ENCODE assay signal across 8 mouse cellular contexts in genomic region chr4:129742232-129743009, GRCm38 (mm10). TPM values are rescaled to one million over a fixed set of nuclear protein-coding genes. Genes with fewer than 3 reads are reported as not detected.
DNase-seq lines count a peak whose midpoint lies in the region; ATAC-seq and TF ChIP-seq lines count a peak whose summit lies in the region.

Gene Khdrbs1 (minus strand): TSS chr4:129742303.

- peaks cover 26% of the 10 kb centered on the region for H3K36me3 ChIP-seq in forebrain, embryonic 10.5 days (replicated peaks)
- H3K36me3 ChIP-seq in heart, embryonic 15.5 days: no peaks in the 10 kb centered on the region
- no peaks in the 10 kb centered on the region; the same call in 1 of the 2 replicates for H3K36me3 ChIP-seq in liver, embryonic 14.5 days (replicated peaks; ENCODE audit: control insufficient read depth, insufficient read depth, low read depth)
- no peaks in the 10 kb centered on the region for H3K36me3 ChIP-seq in neural tube, embryonic 11.5 days (ENCODE audit: control insufficient read depth, insufficient read depth, low read length)
- H3K36me3 ChIP-seq in stomach, postnatal 0 days (ENCODE audit: control insufficient read depth, insufficient read depth, low read length): no peaks in the 10 kb centered on the region

- peak; percentile 95 for ATAC-seq in heart, embryonic 15.5 days (replicated peaks; ENCODE audit: insufficient number of reproducible peaks, insufficient read depth, low FRiP score, low read depth)
- ATAC-seq in liver, embryonic 14.5 days (ENCODE audit: insufficient read depth): peak; percentile 92
- peak; percentile 91 for ATAC-seq in neural tube, embryonic 11.5 days (ENCODE audit: insufficient read depth, low FRiP score, low TSS enrichment)
- ATAC-seq in stomach, postnatal 0 days (ENCODE audit: low FRiP score, low TSS enrichment): peak; percentile 94

- peak; percentile 38; the same call in 1 of the 2 replicates for TF ChIP-seq EP300 in liver, embryonic 14.5 days (IDR thresholded peaks at IDR 0.05; ENCODE audit: low read depth)
- TF ChIP-seq EP300 in stomach, postnatal 0 days (optimal IDR thresholded peaks at IDR 0.05): peak; percentile 83

- H3K4me2 ChIP-seq in heart, embryonic 15.5 days: peak within 1 kb of the TSS; percentile 71
- H3K4me2 ChIP-seq in liver, embryonic 14.5 days (ENCODE audit: low read depth): peak within 1 kb of the TSS; percentile 98
- peak within 1 kb of the TSS; percentile 75 for H3K4me2 ChIP-seq in neural tube, embryonic 11.5 days (ENCODE audit: low read depth)
- H3K4me2 ChIP-seq in stomach, postnatal 0 days (replicated peaks; ENCODE audit: low read depth): peak within 1 kb of the TSS; percentile 66

- no peaks in the 10 kb centered on the region for H3K9me3 ChIP-seq in forebrain, embryonic 10.5 days
- no peaks in the 10 kb centered on the region for H3K9me3 ChIP-seq in heart, embryonic 15.5 days (replicated peaks)
- no peaks in the 10 kb centered on the region for H3K9me3 ChIP-seq in liver, embryonic 14.5 days (ENCODE audit: control insufficient read depth, low read length)
- no peaks in the 10 kb centered on the region for H3K9me3 ChIP-seq in neural tube, embryonic 11.5 days (ENCODE audit: control insufficient read depth, low read length)
- H3K9me3 ChIP-seq in stomach, postnatal 0 days (ENCODE audit: control insufficient read depth, low read length): no peaks in the 10 kb centered on the region

- peak within 1 kb of the TSS; percentile 99 for H3K27ac ChIP-seq in forebrain, embryonic 10.5 days
- peak within 1 kb of the TSS; percentile 99 for H3K27ac ChIP-seq in heart, embryonic 15.5 days
- H3K27ac ChIP-seq in liver, embryonic 14.5 days: peak within 1 kb of the TSS; percentile 78
- H3K27ac ChIP-seq in neural tube, embryonic 11.5 days (ENCODE audit: low read depth, low read length): peak within 1 kb of the TSS; percentile 99
- H3K27ac ChIP-seq in stomach, postnatal 0 days (replicated peaks): peak within 1 kb of the TSS; percentile 97

- H3K4me1 ChIP-seq in forebrain, embryonic 10.5 days: peaks cover 38% of the 10 kb centered on the region
- peaks cover 21% of the 10 kb centered on the region for H3K4me1 ChIP-seq in heart, embryonic 15.5 days (replicated peaks)
- peaks cover 13 to 15% of the 10 kb centered on the region in 2 experiments for H3K4me1 ChIP-seq in liver, embryonic 14.5 days (replicated peaks; ENCODE audit: control insufficient read depth in 2 of 2, insufficient read depth in 2 of 2, low read length in 1 of 2)
- H3K4me1 ChIP-seq in neural tube, embryonic 11.5 days (ENCODE audit: control insufficient read depth, insufficient read depth, low read length): peaks cover 11% of the 10 kb centered on the region
- H3K4me1 ChIP-seq in stomach, postnatal 0 days (replicated peaks; ENCODE audit: control insufficient read depth, insufficient read depth): no peaks in the 10 kb centered on the region

- H3K4me3 ChIP-seq in forebrain, embryonic 10.5 days: peak within 1 kb of the TSS; percentile 100
- H3K4me3 ChIP-seq in heart, embryonic 15.5 days: peak within 1 kb of the TSS; percentile 89
- peak within 1 kb of the TSS; percentile 92 to 95 for H3K4me3 ChIP-seq in liver, embryonic 14.5 days (ENCODE audit: insufficient read depth in 1 of 2, low read depth in 2 of 2, low read length in 2 of 2)
- H3K4me3 ChIP-seq in neural tube, embryonic 11.5 days (ENCODE audit: low read depth, low read length): peak within 1 kb of the TSS; percentile 100
- peak within 1 kb of the TSS; percentile 99 for H3K4me3 ChIP-seq in stomach, postnatal 0 days (ENCODE audit: low read depth, low read length)

- TF ChIP-seq CTCF in liver, embryonic 14.5 days (IDR thresholded peaks at IDR 0.05; ENCODE audit: low read depth): no peak
- TF ChIP-seq CTCF in stomach, postnatal 0 days (IDR thresholded peaks at IDR 0.05; ENCODE audit: low read depth): no peak

- H3K9ac ChIP-seq in heart, embryonic 15.5 days: peak within 1 kb of the TSS; percentile 100
- peak within 1 kb of the TSS; percentile 94 for H3K9ac ChIP-seq in liver, embryonic 14.5 days (replicated peaks)
- H3K9ac ChIP-seq in neural tube, embryonic 11.5 days (ENCODE audit: low read length): peak within 1 kb of the TSS; percentile 99
- peak within 1 kb of the TSS; percentile 99 for H3K9ac ChIP-seq in stomach, postnatal 0 days (ENCODE audit: low read length)

- no peaks in the 10 kb centered on the region for H3K27me3 ChIP-seq in forebrain, embryonic 10.5 days (ENCODE audit: poor library complexity, severe bottlenecking)
- H3K27me3 ChIP-seq in heart, embryonic 15.5 days: no peaks in the 10 kb centered on the region
- no peaks in the 10 kb centered on the region for H3K27me3 ChIP-seq in liver, embryonic 14.5 days (ENCODE audit: control insufficient read depth, insufficient read depth, low read length)
- H3K27me3 ChIP-seq in neural tube, embryonic 11.5 days (ENCODE audit: control insufficient read depth, insufficient read depth, low read length): no peaks in the 10 kb centered on the region
- H3K27me3 ChIP-seq in stomach, postnatal 0 days (ENCODE audit: control insufficient read depth, insufficient read depth, low read length): no peaks in the 10 kb centered on the region

- WGBS in forebrain, embryonic 10.5 days: under 1% methylated on average over 76 of the region's 76 CpGs
- WGBS in heart, embryonic 15.5 days: under 1% methylated on average over 75 of the region's 76 CpGs
- under 1% methylated on average over 76 of the region's 76 CpGs for WGBS in liver, embryonic 14.5 days (ENCODE audit: insufficient replicate concordance)
- under 1% methylated on average over 69 of the region's 76 CpGs for WGBS in neural tube, embryonic 11.5 days
- WGBS in stomach, postnatal 0 days: under 1% methylated on average over 68 of the region's 76 CpGs

- peak; percentile 95 to 96 for DNase-seq in CD8-positive naive resting alpha-beta T cell, adult 2 months (ENCODE audit: low read depth in 2 of 2, low spot score in 2 of 2)
- DNase-seq in c-Kit-positive CD71-negative TER-119-negative erythroid progenitor cells, embryonic 14.5 days (ENCODE audit: low read depth): peak; percentile 99
- DNase-seq in forebrain, embryonic 10.5 days (ENCODE audit: extremely low spot score, low spot score): peak; percentile 98
- DNase-seq in kidney, postnatal 25 days: peak; percentile 97 to 98
- peak; percentile 94 for DNase-seq in liver, embryonic 14.5 days (ENCODE audit: low read depth in 3 of 3, low spot score in 3 of 3)
- peak; percentile 100 for DNase-seq in neural tube, embryonic 11.5 days (ENCODE audit: low spot score)
- DNase-seq in stomach, postnatal 0 days (ENCODE audit: low spot score): peak; percentile 98

RNA-seq across cellular contexts. Expression of gene Khdrbs1, which starts in this region (rescaled TPM):
- polyA plus RNA-seq in forebrain, embryonic 10.5 days (2016; fragmentation: Nextera tagmentation; extraction: Ambion mirVana): 148 and 151 TPM in 2 replicates
- polyA plus RNA-seq in heart, embryonic 15.5 days (2015; fragmentation: Nextera tagmentation; extraction: Ambion mirVana): 64.8 and 73.1 TPM in 2 replicates
- polyA plus RNA-seq in liver, embryonic 14.5 days (2012; rRNA removed): 12.5 and 16.7 TPM in 2 replicates
- polyA plus RNA-seq in liver, embryonic 14.5 days (2014; fragmentation: Nextera tagmentation; extraction: Ambion mirVana): 24.0 and 28.2 TPM in 2 replicates
- 183 and 195 TPM in 2 replicates for polyA plus RNA-seq in neural tube, embryonic 11.5 days (2014; fragmentation: Nextera tagmentation; extraction: Ambion mirVana)
- 37.7 and 38.6 TPM in 2 replicates for polyA plus RNA-seq in stomach, postnatal 0 days (2015; fragmentation: Nextera tagmentation; extraction: Ambion mirVana)

Comparison
In these comparisons a context has a peak if more than half of its experiments do, and no peak if none do; other contexts are left out.
1. Peak in every context shown above with its lines: DNase-seq, ATAC-seq, H3K4me3 ChIP-seq and H3K27ac ChIP-seq.